Mouse (Mus musculus): ENCODE measurements around the gene Pappa2.

The Pappa2 gene

DNA sequence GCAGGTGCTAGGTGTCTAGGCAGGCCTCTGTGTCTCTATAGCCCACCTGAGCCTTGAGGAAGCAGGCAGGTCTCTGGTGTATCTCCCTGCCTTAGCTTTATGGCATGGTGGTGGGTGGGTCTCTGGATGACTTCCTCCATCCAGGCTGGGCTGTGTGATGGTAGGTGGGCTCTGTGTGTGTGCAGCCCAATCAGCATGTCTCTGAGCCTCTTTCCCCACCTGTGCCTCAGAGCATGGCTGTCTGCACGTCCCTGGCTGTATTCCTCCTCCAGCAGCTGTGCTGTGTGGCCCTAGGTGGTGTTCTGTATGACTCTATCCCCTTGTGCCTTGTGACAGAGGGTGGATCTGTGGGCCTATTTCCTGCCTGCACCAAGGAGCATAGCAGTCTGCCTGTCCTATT lies at the start of gene Pappa2:
Gene Pappa2, minus strand, starts transcription at position 101 of the 400 bp plus-strand sequence.
- in situ Hi-C loops (cut with MboI) = no loop called here

DNA sequence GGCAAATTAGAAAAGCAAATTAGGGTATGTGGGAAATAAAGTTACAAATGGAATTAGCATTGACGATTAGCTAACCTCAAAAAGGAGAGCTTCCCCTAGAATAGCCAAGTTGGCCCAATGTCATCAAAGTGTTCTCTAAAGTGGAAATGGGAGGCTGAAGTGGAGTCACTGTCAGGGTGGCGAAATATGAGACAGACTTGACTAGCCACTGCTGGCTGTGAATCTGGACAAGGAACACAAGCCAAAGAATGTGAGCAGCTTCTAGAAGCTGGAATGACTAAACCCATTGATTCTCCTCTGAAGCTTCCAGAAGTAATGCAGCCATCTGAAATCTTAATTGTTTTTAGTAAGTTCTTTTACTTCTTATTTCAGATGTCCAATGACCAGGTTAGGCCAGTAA lies 48.8 kb upstream of the Pappa2 start:
- in situ Hi-C loops (cut with MboI) = no loop called here

DNA sequence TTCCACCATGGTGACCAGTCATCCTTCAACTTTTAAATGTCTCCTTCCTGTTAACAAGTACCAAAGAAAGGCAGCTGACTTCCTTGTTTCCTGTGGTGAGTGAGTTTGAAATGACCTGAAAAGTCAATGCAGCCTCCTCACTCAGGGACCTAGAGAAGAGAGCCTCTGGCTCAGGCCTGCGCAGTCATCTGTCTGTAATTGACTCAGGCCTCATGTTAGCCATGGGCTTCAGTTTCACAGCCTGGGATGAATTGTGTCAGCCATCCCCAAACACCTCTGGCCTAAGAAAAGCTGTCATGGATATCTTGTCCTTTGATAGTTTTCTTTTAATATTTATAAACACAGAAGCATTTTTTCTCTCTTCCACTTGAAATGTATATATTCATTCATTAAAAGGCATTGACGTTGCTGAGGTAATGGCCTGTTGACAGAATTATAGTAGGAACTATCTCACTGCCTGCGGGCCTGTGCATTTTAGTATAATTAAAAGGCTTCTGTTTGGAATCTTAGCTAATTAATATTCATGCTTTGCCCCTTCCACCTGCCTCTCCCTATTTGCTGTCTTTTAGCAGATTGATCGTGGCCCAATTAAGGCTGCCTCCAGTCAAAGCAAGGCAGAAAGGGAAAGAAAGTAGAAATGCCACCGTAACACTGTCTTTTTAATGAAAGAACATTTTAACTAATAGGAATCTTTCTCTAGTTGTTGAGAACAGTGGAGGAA lies 34.8 kb upstream of the Pappa2 start:
- in situ Hi-C loops (cut with MboI) = no loop called here

DNA sequence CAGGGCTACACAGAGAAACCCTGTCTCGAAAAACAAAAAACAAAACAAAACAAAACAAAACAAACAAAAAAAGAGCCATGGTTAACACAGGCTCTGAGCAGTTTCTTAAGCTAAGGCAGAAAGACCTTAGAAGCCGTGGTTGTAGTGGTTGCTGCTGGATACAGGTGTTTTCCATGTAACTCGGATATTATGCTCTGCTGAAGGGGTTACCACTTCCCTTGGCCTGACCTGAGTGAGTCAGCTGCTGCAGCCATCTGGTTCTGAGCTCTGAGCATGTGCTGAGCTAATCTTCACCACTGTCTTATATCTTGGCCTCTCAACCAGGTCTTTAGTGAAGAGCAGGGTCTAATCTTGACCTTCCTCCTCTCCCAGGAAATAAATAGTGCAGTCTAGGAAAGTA lies 6.8 kb upstream of the Pappa2 start:
- in situ Hi-C loops (cut with MboI) = no loop called here

DNA sequence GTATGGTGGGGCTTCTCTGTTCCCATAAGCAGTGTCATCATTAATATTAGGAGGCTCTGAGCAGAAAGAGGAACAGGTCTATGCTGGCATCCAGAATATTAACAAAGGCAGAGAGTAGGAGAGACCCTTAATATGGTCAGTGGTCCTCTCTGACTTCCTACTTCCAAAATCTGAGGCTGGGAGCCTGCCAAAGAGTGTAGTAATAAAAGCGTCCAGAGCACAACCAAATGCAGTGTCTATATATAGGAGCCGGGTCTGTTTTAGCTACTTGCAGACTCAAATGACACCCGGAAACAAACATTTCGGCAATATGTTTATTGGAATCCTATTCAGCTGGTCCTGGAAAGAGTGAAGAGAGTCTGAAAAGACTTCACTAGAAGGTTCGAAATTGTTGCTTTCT lies 17.9 kb downstream of the Pappa2 start:
- in situ Hi-C loops (cut with MboI) = no loop called here

DNA sequence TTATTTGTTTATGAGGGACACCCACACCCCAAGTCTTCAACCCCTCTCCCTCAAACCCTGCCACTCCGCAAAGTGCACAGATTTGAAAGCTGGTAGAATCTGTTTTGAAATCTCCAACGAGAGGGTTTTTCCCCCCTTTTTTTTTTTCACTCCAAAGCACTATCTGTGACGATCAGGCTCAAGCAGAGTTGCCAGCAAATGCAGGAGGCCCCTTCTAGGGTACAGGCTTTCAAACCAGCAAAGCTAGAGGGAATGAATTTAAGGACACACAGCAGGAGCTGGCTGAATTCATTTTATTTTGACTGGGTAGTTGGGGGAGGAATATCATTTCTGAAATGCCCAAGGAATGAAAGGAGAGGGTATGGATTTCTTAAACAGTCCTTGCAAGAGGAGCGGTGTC lies 19.3 kb downstream of the Pappa2 start:
- in situ Hi-C loops (cut with MboI) = no loop called here

DNA sequence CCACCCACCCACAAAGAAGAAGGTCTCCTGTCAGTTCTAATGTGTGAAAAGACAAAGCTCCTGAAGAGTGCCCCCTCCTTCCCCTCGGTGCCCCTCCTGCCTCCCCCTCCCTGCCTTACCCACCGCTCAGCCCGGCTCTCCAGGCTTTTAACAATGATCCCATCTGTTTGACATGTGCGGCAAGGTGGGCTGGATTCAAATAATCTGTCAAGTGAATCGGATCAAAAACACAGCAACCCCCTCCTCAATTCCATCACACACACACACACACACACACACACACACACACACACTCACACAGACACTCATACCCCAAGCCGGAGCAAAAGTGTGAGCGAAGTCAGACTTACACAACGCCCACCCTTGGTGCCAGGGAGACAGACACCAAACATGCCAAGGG lies 19.7 kb downstream of the Pappa2 start:
- in situ Hi-C loops (cut with MboI) = no loop called here

DNA sequence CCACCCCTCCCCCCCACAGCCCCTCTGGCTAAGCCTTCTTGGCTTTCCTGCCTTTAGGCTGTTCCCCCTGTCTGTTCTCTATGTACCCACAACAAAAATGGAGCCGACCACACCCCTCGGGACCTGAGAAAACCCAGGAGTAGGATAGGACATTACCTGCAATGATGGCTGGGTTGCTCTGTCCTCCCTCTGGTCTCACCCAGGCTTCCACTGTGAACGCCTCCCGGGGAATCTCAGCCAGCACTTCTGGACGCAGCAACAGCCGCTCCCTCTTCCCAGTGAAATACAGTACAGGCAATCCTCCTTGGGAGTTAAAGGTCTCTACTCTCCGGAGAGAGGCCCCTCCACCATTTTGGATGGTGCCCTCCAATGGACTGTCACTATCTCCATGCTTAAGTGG lies 23.9 kb downstream of the Pappa2 start:
- in situ Hi-C loops (cut with MboI) = no loop called here

DNA sequence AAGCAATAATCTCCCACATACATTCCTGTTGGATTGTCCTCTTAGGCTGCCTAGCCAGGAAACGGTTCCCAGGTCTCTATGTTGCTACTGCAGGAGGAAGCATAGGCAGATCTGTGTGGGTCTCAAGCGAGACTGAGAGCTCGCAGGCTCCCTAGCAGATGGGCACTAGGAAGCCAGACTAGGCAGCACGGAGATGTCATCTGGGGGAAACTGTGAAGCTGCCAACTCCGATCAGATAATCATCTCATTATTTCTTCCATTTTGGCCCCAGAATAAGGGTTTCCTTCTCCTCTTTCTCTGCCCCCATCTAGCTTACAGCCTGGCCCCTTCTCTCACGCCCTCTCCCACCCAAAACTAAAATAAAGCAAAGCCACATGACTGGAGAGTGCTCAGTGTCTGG lies 25.5 kb downstream of the Pappa2 start:
- in situ Hi-C loops (cut with MboI) = no loop called here

DNA sequence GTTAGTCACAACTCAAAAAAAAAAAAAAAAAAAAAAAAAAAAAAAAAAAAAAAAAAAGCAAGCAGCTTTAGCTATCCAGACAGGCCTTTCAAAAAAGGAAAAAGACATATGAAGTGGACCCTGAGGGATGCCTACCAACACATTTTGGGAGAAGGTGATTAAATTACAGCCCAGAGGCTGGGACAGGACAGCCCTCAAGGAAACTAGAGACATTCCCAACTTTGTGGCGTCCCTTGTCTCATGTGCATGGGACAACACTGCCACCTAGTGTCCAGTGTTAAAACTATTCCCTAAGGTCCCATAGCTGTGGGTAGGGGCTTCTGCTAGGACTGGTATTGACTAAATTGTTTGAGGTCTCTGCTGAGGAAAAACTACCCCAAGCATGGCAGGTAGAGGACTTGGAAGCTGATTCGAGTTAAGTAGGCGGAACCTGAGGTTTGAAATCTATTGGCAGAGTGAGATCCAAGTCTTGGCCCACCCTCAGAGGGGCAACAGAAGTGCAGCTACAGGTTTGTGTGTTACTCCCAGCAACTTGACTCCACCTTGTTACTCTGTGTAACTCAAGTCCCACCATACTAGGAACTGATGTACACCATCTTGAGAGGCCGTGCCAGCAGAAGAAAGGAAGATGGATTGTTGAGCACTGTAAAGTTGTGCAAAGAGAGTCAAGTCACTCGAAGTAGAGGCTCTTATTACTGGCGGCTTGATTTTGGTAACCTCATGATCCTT lies 26.6 kb downstream of the Pappa2 start:
- in situ Hi-C loops (cut with MboI) = no loop called here

DNA sequence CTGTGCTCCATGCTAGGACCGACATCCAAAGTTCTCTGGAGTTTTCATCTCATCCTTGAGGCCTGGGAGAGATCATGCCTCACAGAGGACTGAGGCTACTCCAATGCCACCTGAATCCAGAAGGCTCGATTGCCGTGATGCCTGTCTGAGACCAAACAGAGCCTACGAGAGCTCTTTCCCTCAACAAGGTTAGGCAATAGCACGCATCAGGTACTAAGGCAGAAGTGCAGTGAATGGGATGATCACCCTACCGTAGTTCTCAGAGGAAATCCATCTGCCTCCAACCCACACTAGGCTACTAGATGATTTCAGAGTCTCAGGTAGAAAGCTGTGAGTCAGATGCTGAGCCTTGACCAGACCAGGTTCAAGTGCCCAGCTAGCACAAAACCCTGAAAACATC lies 31.2 kb downstream of the Pappa2 start:
- in situ Hi-C loops (cut with MboI) = no loop called here

DNA sequence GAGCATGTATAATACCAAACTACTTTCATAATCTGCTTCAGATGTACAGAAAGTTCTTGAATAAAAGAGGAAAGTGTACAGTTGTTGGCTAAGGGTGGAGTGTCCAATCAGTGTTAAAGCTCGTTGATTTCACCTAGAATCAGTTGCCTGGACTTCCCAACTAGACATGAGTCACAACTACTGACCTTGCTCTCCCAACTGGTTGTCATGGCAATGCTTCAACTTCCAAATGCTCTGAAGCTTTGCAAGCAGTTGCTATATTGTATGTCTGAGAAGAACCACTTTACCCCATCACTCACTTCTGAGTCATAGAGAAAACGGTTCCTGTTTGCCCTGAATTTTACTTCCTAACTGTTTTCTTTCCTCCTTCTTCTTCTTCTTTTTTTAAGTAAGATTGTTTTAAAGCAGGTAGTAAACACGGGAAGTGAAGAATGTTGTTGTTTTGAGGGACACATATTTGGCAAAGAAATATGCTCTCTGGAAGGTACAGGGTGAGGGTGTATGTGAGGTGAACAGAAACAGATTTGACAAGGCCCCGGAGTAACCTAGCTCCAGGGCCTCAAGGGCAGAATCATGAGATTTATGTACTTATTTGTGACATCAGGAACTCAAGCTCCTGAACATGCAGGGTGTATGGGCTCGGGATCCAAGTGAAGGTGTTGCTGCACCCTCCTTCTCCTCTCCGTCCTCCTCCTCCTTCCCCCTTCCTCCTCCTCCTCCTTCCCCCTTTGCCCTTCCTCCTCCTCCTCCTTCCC lies 32.1 kb downstream of the Pappa2 start:
- in situ Hi-C loops (cut with MboI) = no loop called here

DNA sequence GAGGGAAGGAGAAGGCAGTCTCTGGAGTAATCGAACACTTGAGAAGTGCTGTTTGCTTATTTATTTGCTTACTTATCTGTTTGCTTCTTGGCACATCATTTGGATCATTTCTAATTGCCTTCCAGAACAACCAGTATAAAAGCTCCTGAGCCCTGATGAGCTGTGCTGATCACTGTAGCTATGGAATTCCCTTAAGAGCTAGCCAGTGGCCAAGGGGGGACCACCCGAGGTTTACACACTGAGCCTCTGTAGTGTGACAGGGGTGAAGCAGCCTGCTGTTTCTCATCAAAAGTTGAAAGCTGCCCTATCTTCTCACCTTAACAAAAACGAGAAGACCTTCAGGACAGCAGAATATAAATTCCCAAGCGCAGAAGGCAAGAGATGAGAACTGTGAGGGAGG lies 35.4 kb downstream of the Pappa2 start:
- in situ Hi-C loops (cut with MboI) = no loop called here

DNA sequence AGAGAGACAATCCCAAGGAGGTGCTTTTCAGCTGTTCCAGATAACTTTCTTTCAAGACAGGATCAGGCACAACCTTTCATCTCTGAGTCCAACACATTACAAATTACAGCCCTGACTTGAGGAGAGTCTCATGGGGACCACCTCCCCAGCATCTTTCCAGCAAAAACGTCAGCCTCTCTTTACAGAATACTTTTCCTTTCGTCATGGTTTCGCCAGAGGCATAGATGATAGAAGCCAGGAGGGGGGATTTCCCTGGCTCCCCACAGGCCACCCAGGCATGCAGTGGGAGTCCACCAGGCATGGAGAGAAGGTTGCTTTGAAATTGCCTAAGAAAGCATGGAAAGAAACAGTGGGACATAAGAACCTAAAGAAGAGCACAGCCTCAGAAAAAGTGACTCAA lies 37.4 kb downstream of the Pappa2 start:
- in situ Hi-C loops (cut with MboI) = no loop called here

DNA sequence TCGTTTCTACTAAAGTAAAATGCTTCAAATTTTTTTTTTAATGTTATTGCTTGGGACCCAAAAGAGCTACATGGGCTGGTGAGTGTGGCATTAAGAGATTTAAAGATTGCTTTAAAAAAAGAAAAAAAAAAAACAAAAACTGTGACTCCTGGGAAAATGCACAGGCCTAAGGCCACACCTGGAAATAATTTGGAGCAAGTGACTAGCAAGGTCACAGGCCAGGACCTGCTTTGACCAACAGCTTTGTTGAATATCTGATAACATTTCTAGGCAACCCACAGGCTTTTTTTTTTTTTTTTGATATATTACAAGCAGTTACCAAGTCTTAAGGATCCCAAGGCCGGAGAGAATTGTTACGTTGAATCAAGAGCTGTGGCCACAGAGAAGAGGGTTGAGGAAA lies 39.3 kb downstream of the Pappa2 start:
- in situ Hi-C loops (cut with MboI) = no loop called here

DNA sequence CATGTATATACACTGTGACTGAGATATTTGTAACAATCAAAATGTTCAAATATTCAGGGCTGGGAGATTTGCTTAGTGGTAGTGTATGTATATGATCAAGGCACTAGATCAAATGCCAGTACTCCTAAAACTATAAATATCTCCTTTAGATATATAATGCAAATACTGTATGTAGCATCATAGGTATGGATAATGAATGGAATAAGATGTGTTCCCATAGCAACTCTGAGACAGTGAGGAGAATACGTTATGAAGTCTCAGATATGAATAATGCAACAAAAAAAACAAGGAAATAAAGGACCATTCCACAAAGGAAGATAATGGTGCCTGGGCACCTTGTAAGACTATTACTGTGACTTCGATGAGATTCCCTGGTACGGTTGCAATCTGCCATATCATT lies 45.8 kb downstream of the Pappa2 start:
- in situ Hi-C loops (cut with MboI) = no loop called here

DNA sequence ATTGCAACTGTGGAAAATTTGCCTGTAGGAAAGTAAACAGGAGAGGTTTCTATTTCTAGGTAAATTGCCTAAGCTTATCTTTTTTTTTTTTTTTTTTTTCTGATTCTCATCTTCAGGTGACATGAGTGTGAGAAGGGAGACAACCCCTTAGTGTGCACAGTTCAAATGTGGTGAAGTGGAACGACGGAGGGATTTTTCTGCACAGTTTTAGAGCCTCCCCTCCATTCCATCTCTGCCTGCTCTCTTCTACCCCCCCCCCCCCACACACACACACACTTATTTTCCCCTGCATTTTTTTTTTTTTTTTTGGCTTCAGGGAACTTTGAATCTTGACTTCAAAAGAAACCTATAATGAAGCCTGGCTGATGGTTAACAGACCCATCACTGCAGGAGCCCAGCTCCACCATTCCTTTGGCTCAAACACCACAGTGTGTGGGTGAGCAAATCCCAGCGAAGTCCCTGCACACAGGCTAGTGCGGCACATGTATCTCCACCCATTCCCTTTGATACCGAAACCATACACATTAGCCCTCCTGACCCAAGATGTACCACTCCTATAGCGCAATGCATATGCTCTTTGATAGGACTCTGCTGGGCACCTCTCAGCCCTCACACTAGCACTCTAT lies 49.0 kb downstream of the Pappa2 start:
- in situ Hi-C loops (cut with MboI) = no loop called here

DNA sequence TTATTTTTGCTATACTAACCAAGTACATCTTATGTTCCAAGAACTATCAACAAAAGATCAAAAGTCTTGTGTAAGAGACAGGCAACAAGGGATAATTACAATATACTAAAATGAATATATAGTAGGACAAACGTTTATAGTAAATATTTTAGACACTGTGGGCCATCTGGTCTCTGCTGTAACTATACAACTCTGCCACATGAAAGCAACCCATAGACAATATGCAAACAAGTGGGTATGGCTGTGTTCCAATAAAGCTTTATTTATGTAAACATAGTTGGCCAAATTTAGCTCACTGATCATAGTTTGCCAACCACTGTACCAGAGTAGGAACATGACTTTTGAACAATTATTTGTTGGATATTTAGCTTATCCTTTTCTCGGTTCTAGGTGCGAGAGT lies 50.9 kb downstream of the Pappa2 start:
- in situ Hi-C loops (cut with MboI) = no loop called here

DNA sequence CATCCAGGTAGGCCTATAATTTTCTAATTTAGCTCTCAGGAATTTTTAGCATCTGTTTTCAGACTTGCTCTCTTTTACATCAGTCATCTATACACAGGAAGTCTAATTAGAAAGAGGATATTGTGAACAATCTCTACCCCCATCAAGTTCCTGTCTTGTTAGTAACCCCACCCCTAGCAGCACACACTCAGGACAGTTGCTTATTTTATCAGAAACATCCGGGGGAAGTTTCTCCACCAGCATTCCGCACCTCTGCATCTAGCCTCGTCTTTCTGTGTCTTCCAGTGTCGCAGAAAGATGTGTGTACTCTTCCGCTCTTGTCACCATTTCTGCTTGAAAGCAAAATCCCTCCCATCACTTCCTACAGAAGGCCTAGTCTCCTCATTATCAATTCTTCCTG lies 59.8 kb downstream of the Pappa2 start:
- in situ Hi-C loops (cut with MboI) = no loop called here

DNA sequence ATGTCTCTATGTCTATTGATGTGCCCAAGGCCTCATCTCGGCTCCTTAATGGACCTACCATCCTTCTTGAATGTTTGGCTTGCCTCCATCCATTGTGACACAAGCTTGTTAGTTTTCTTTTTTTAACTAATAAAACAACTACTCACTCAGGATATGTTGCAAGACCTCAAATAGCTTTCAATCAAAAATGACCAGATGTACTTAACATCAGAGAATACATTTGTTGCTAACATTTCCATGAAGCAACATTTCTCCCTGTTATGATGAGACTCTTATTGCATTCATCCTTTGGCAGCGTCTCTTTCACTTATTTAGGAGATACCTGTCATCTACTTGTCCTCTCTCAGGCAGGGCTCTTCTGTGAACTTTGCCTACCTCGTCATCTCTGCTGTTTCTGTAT lies 61.4 kb downstream of the Pappa2 start:
- in situ Hi-C loops (cut with MboI) = no loop called here

DNA sequence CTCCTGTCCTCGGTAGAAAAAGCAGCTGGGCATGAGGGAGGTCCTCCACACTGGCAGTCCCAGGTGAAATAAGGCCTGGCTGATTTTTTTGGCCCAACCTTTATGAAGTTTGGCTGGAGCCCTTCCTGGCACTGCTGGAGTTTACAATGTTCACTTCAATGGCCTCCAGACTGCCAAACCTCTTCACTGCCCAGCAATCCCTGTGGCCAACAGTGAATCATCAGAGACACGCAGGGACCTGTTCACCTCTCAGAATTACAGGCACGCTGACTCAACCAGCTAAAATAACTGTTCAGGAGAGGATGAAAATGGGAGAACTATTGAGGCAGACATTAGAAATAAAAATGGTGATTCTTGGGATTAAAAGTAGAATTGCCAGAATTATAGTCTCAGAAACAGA lies 63.2 kb downstream of the Pappa2 start:
- in situ Hi-C loops (cut with MboI) = no loop called here

DNA sequence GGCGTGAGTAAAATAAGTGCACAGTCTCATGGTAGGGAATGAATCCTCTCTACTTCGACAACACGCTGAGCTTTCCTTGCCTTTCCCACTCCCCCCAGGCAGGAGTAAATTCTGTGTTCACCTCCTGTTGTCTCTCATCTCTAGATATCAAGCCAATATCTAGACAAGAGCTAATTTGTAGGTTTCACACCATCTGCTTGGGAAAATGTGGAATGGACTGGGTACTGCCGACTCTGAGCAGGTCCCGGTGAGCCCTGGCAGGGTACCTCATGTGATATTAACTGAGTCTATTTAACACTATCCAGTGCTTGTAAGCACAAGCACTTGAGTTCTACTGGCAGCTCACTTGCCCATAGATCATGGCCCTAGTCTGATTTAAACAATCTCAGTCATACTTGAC lies 64.7 kb downstream of the Pappa2 start:
- in situ Hi-C loops (cut with MboI) = no loop called here

DNA sequence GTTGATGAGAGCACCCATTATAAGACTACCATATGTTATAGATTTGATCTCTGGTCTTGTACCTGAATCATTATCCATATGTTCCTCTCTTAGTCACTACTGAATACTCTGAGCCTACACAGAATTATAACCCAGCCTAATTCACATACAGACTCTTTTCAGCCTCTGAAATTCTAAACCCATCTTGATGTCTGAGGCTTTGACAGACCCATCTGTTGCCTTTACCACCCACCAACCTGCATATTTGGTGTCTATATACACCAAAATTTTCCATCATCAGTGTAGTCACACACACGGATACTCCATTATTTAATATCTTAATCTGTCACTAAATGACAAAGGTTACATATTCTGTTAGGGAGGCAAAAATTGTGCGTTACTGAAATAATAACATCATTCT lies 69.6 kb downstream of the Pappa2 start:
- in situ Hi-C loops (cut with MboI) = no loop called here

All from mature B cell (primary cell).